Mouse (Mus musculus): Measurements from ENCODE around the gene Ank.
A peak's percentile ranks its signal among the peaks of the same experiment; 100 is the strongest.

DNA sequence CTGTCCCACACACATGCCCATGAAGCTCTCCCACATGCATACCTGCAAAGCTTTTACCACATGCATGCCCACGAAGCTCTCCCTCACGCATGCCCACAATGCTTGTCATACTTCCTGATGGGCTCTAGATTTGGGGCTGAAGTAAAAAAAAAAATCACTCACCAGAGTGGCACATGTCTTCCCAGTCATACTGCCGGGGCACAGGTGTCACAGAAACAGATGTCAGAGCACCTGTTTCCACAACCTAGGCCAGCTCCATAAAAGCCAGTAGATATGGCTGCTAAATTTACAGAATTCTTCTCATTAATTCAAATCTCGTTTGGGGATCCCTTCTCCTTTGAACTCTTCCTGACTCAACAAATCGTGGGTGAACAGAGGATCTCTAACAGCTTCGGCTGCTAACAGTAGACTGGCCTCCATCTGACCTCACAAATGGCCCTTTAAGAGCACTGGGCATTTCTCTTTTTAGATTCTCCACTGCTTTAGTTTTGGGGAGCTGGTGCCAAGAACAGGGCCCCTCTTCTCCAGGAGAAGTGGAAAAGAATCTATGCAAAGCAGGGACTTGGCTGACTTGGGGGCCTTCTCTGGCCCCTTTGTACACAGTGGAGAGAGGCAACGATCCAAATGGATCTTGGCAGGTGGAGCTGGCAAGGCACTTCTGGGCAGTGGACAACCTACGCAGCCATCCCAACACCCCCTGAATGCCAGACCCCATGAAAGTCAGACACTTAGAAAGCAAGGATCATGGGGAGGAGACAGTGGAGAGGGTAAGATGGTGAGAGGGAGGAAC lies 108.7 kb downstream of the Ank start:
- TF ChIP-seq POLR2A (IDR thresholded peaks at IDR 0.05; ENCODE audit: insufficient read depth, low read depth, low read length) (no peak), EP300 (IDR thresholded peaks at IDR 0.05; ENCODE audit: insufficient read depth, low read depth, low read length) (0 out of 2 replicates have a peak, but pooled peaks have one; percentile 10), CTCF (IDR thresholded peaks at IDR 0.05) (no peak)
